Mouse (Mus musculus) lung, postnatal 0 days (tissue): ENCODE results near the gene Usp24.

Experiments
- CTCF ChIP-seq: IDR thresholded peaks from 2 replicates; pipeline ENCODE4 v1.5.1; 2016; ENCODE audit warnings: antibody characterized with exemption, mild to moderate bottlenecking
- EP300 ChIP-seq: IDR thresholded peaks from 2 replicates; pipeline ENCODE4 v1.6.1; 2016; ENCODE audit warnings: antibody characterized with exemption, mild to moderate bottlenecking, control low read depth

- TF ChIP-seq EP300 (no peak), CTCF (no peak)
Measured at GRCm38 (mm10) chr4:106281128-106281491, 34.9 kb upstream of the Usp24 start.
